Mouse (Mus musculus) cerebellum, adult 2 months (tissue): Measurements from ENCODE around the gene Enah.

Experiments used
- CTCF ChIP-seq: fragments of 200-500 bp; IDR thresholded peaks from 2 replicates; pipeline ENCODE4 v1.5.1; 2011; ENCODE audit warnings: low read depth, mild to moderate bottlenecking, control low read depth, low read length, moderate library complexity, borderline replicate concordance; ENCODE audit not compliant: insufficient read depth
- POLR2A ChIP-seq: fragments of 200-500 bp; IDR thresholded peaks from 2 replicates; pipeline ENCODE4 v1.6.1; 2011; ENCODE audit warnings: low read length, control low read depth, borderline replicate concordance; ENCODE audit not compliant: insufficient read depth

DNA sequence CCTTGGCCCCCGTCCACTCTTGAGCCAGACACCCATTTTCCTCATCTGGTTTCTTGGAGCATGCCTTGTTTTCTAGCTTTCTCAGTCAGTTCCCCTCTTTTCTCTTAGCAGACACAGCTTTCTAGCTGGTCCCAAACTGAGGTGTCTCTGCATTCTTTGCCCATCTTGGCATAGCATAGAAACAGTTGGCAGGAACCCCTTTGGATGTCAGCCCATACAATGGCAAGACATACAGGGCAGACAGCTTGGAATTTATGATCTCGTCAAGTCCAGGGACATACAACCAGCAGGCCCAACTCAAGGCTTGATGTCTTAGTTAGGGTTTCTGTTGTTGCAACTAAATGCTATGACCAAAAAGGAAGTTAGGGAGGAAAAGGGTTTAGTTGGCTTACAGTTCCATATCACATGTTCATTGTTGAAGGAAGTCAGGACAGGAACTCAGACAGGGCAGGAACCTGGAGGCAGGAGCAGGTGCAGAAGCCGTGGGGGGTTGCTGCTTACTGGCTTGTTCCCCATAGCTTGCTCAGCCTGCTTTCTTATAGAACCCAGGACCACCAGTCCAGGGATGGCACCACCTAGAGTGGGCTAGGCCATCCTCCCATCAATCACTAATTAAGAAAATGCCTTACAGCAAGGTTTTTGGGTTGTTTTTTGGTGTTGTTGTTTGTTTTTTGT lies 27.4 kb upstream of the Enah start:
- TF ChIP-seq CTCF (no peak), POLR2A (no peak)
